Mouse (Mus musculus) thymus, postnatal 10 days (tissue): ENCODE measurements at regions not wholly inside any gene's neighbourhood (a gene's known extent, or its start where the extent isn't known, plus 50 kb on each side); places are given as distances from the start of the nearest gene placed in this dataset.

Experiments used
- DNase-seq, 2 experiments: peaks; one replicate each; pipeline ENCODE4 v3.0.0; 2021; ENCODE audit warnings: low spot score in 2 of 2

- no peak for DNase-seq
Measured at GRCm38 (mm10) chr2:74187963-74188790, 277.1 kb upstream of the Atp5g3 start.

GRCm38 (mm10) chr2:74178106-74178505 is 267.0 kb upstream of the Atp5g3 start:
- DNase-seq: no peak

GRCm38 (mm10) chr2:74168776-74169570 is 257.8 kb upstream of the Atp5g3 start:
- DNase-seq: no peak

GRCm38 (mm10) chr2:74168307-74168706 is 257.2 kb upstream of the Atp5g3 start:
- no peak for DNase-seq

GRCm38 (mm10) chr2:74154062-74154461 is 242.9 kb upstream of the Atp5g3 start:
- no peak for DNase-seq

GRCm38 (mm10) chr2:74153247-74153850 is 242.2 kb upstream of the Atp5g3 start:
- DNase-seq: no peak

GRCm38 (mm10) chr2:74152534-74153246 is 241.6 kb upstream of the Atp5g3 start:
- DNase-seq: no peak

- no peak for DNase-seq
Measured at GRCm38 (mm10) chr2:74147193-74147592, 236.1 kb upstream of the Atp5g3 start.

GRCm38 (mm10) chr2:74136624-74137003 is 225.5 kb upstream of the Atp5g3 start:
- no peak for DNase-seq

GRCm38 (mm10) chr2:74135963-74136623 is 225.0 kb upstream of the Atp5g3 start:
- DNase-seq: no peak

- no peak for DNase-seq
Measured at GRCm38 (mm10) chr2:74130141-74130588, 219.0 kb upstream of the Atp5g3 start.

GRCm38 (mm10) chr2:74128782-74129538 is 217.8 kb upstream of the Atp5g3 start:
- DNase-seq: no peak

- no peak for DNase-seq
Measured at GRCm38 (mm10) chr2:74127136-74127535, 216.0 kb upstream of the Atp5g3 start.

- no peak for DNase-seq
Measured at GRCm38 (mm10) chr2:74124252-74124651, 213.1 kb upstream of the Atp5g3 start.

GRCm38 (mm10) chr2:74123360-74124074 is 212.4 kb upstream of the Atp5g3 start:
- DNase-seq: no peak

GRCm38 (mm10) chr2:74122937-74123336 is 211.8 kb upstream of the Atp5g3 start:
- no peak for DNase-seq

GRCm38 (mm10) chr2:74120051-74120450 is 208.9 kb upstream of the Atp5g3 start:
- no peak for DNase-seq

GRCm38 (mm10) chr2:74119167-74119937 is 208.2 kb upstream of the Atp5g3 start:
- no peak for DNase-seq

- DNase-seq: no peak
Measured at GRCm38 (mm10) chr2:74106472-74106871, 195.3 kb upstream of the Atp5g3 start.
